Mouse (Mus musculus): ENCODE data around the gene Pet100.

GRCm38 (mm10) chr8:3607822-3608221 lies 13.5 kb upstream of the Pet100 start:
- TF ChIP-seq CTCF (IDR thresholded peaks at IDR 0.05; ENCODE audit: borderline replicate concordance, extremely low read depth, insufficient read depth, insufficient read length) (no peak), POLR2A (IDR thresholded peaks at IDR 0.05; ENCODE audit: borderline replicate concordance, extremely low read depth, insufficient read depth, insufficient read length, poor library complexity, severe bottlenecking) (no peak)

Measured in brain, embryonic 14.5 days (tissue).